Mouse (Mus musculus) embryonic facial prominence, embryonic 14.5 days (tissue): ENCODE measurements around the gene Fam71e2. TPM values are rescaled to one million over a fixed set of nuclear protein-coding genes. Genes with fewer than 3 reads are reported as not detected.

Experiments used
- ATAC-seq: fragments of 200-750 bp; cut with Nextera tagmentation; 2 replicates; pipeline ENCODE4 v1.8.0; 2017; ENCODE audit warnings: low read depth, moderate number of reproducible peaks, moderate TSS enrichment
- DNase-seq: peaks from one replicate; pipeline ENCODE4 v3.0.0-alpha.2; 2015; ENCODE audit warnings: low spot score
- H3K27ac ChIP-seq: fragments of 300-500 bp; sonication (generic); replicated peaks from 2 replicates; pipeline ENCODE4 v1.5.1; 2014; ENCODE audit warnings: low read depth, mild to moderate bottlenecking, low read length, moderate library complexity
- H3K27me3 ChIP-seq: fragments of 300-500 bp; sonication (generic); replicated peaks from 2 replicates; pipeline ENCODE4 v1.6.1; 2014; ENCODE audit warnings: low read length; ENCODE audit not compliant: control insufficient read depth, insufficient read depth
- H3K36me3 ChIP-seq: fragments of 300-500 bp; sonication (generic); 2 replicates; pipeline ENCODE4 v1.6.1; 2014; ENCODE audit warnings: low read length, mixed read lengths; ENCODE audit not compliant: control insufficient read depth, insufficient read depth
- H3K4me1 ChIP-seq: fragments of 300-500 bp; sonication (generic); 2 replicates; pipeline ENCODE4 v1.6.1; 2014; ENCODE audit warnings: antibody characterized with exemption, low read length; ENCODE audit not compliant: control insufficient read depth, insufficient read depth
- H3K4me2 ChIP-seq: fragments of 300-500 bp; sonication (generic); 2 replicates; pipeline ENCODE4 v1.6.1; 2014; ENCODE audit warnings: low read depth, mild to moderate bottlenecking, low read length, moderate library complexity, mixed read lengths
- H3K4me3 ChIP-seq: fragments of 300-500 bp; sonication (generic); 2 replicates; pipeline ENCODE4 v1.5.1; 2014; ENCODE audit warnings: low read depth, mild to moderate bottlenecking, low read length
- H3K9ac ChIP-seq: fragments of 300-500 bp; sonication (generic); 2 replicates; pipeline ENCODE4 v1.6.1; 2014; ENCODE audit warnings: low read depth, mild to moderate bottlenecking, low read length, moderate library complexity, mixed read lengths
- H3K9me3 ChIP-seq: fragments of 300-500 bp; sonication (generic); 2 replicates; pipeline ENCODE4 v1.6.1; 2016; ENCODE audit warnings: low read length; ENCODE audit not compliant: control insufficient read depth
- WGBS: fragments of 180-500 bp; shearing (Covaris S2); extraction: QIAGEN DNeasy Blood & Tissue Kit; methylation state at CpG from one replicate; pipeline ENCODE4 v1.1.7; 2014; 5-methylcytosine and 5-hydroxymethylcytosine counted together
- polyA plus RNA-seq: library from polyadenylated mRNA; unstranded; fragments of >200 nt; fragmentation: Nextera tagmentation; extraction: Ambion mirVana; gene quantifications from 2 replicates; pipeline ENCODE4 v1.2.1, GENCODE M21; 2014

The Fam71e2 gene
- polyA plus RNA-seq, 1 experiment from 2014 or later = not detected

GRCm38 (mm10) chr7:4746326-4746980, 24.6 kb downstream of the Fam71e2 start:
- 82% methylated on average over 22 of the region's 22 CpGs for WGBS
- Histone ChIP-seq H3K9me3 (no peaks in the 10 kb centered on the region), H3K9ac (no peak overlapping the region), H3K36me3 (peaks cover 48% of the 10 kb centered on the region), H3K4me1 (peaks cover 5% of the 10 kb centered on the region; the same call in 1 of the 2 replicates), H3K4me2 (no peak overlapping the region), H3K27ac (no peak overlapping the region), H3K27me3 (no peaks in the 10 kb centered on the region), H3K4me3 (no peak overlapping the region)
- DNase-seq (no peak), ATAC-seq (no peak)

- Histone ChIP-seq H3K9ac (no peak overlapping the region), H3K27ac (no peak overlapping the region), H3K27me3 (no peaks in the 10 kb centered on the region), H3K4me2 (no peak overlapping the region), H3K9me3 (no peaks in the 10 kb centered on the region), H3K4me1 (peaks cover 13% of the 10 kb centered on the region), H3K36me3 (peaks cover 48% of the 10 kb centered on the region), H3K4me3 (no peak overlapping the region)
- 95% methylated on average over 6 of the region's 6 CpGs for WGBS
- ATAC-seq = no peak
- DNase-seq = no peak
These were observed 26.2 kb downstream of the Fam71e2 start for GRCm38 (mm10) chr7:4744886-4745285.

- Histone ChIP-seq H3K4me3 (no peak overlapping the region), H3K4me2 (no peak overlapping the region), H3K36me3 (peaks cover 48% of the 10 kb centered on the region), H3K9me3 (no peaks in the 10 kb centered on the region), H3K4me1 (peaks cover 18% of the 10 kb centered on the region), H3K9ac (no peak overlapping the region), H3K27ac (no peak overlapping the region), H3K27me3 (no peaks in the 10 kb centered on the region)
- WGBS = 66% methylated on average over 2 of the region's 2 CpGs
- ATAC-seq (no peak), DNase-seq (no peak)
These were observed 27.7 kb downstream of the Fam71e2 start for GRCm38 (mm10) chr7:4743354-4743753.

GRCm38 (mm10) chr7:4742482-4742819, 28.7 kb downstream of the Fam71e2 start:
- no peak for DNase-seq
- H3K9me3 ChIP-seq = no peaks in the 10 kb centered on the region
- H3K4me1 ChIP-seq = peaks cover 18% of the 10 kb centered on the region
- ATAC-seq = no peak
- H3K27ac ChIP-seq = no peak overlapping the region
- WGBS = 86% methylated on average over 6 of the region's 6 CpGs
- no peak overlapping the region for H3K4me2 ChIP-seq
- peaks cover 48% of the 10 kb centered on the region for H3K36me3 ChIP-seq
- no peaks in the 10 kb centered on the region for H3K27me3 ChIP-seq
- H3K9ac ChIP-seq = peak overlapping the region; percentile 40; the same call in 1 of the 2 replicates
- H3K4me3 ChIP-seq = no peak overlapping the region

- Histone ChIP-seq H3K9ac (peak overlapping the region; percentile 87), H3K4me2 (peak overlapping the region; percentile 74), H3K27ac (no peak overlapping the region), H3K27me3 (no peaks in the 10 kb centered on the region), H3K4me3 (peak overlapping the region; percentile 78), H3K36me3 (peaks cover 45% of the 10 kb centered on the region), H3K4me1 (peaks cover 18% of the 10 kb centered on the region), H3K9me3 (no peaks in the 10 kb centered on the region)
- WGBS = 89% methylated on average over 21 of the region's 21 CpGs
- ATAC-seq (no peak), DNase-seq (no peak)
These were observed 29.2 kb downstream of the Fam71e2 start for GRCm38 (mm10) chr7:4741672-4742481.

GRCm38 (mm10) chr7:4741151-4741550, 30.0 kb downstream of the Fam71e2 start:
- ATAC-seq (no peak), DNase-seq (peak; percentile 42)
- 7% methylated on average over 4 of the region's 4 CpGs for WGBS
- H3K4me2 ChIP-seq = peak overlapping the region; percentile 74
- no peaks in the 10 kb centered on the region for H3K27me3 ChIP-seq
- peak overlapping the region; percentile 78 for H3K4me3 ChIP-seq
- peak overlapping the region; percentile 88 for H3K27ac ChIP-seq
- H3K36me3 ChIP-seq = peaks cover 38% of the 10 kb centered on the region
- H3K9ac ChIP-seq = peak overlapping the region; percentile 87
- H3K4me1 ChIP-seq = peaks cover 18% of the 10 kb centered on the region
- H3K9me3 ChIP-seq = no peaks in the 10 kb centered on the region

GRCm38 (mm10) chr7:4740309-4740727, 30.8 kb downstream of the Fam71e2 start:
- H3K9ac ChIP-seq = peak overlapping the region; percentile 87
- DNase-seq = no peak
- WGBS = 4% methylated on average over 14 of the region's 14 CpGs

GRCm38 (mm10) chr7:4739544-4740275, 31.4 kb downstream of the Fam71e2 start, which contains the start of gene Kmt5c:
Gene Kmt5c, plus strand, starts transcription at chr7:4740115.
- Histone ChIP-seq H3K9me3 (no peaks in the 10 kb centered on the region), H3K4me2 (peak within 1 kb of the TSS; percentile 74), H3K9ac (peak within 1 kb of the TSS; percentile 87), H3K27me3 (no peaks in the 10 kb centered on the region), H3K4me1 (peaks cover 18% of the 10 kb centered on the region), H3K36me3 (peaks cover 29% of the 10 kb centered on the region), H3K27ac (peak within 1 kb of the TSS; percentile 88), H3K4me3 (peak within 1 kb of the TSS; percentile 78)
- ATAC-seq (peak; percentile 97), DNase-seq (peak; percentile 100)
- WGBS = under 1% methylated on average over 26 of the region's 44 CpGs

More at GRCm38 (mm10) chr7:4740309-4740727, 30.8 kb downstream of the Fam71e2 start:
- Histone ChIP-seq H3K27me3 (no peaks in the 10 kb centered on the region), H3K4me2 (peak overlapping the region; percentile 74), H3K36me3 (peaks cover 29% of the 10 kb centered on the region), H3K9me3 (no peaks in the 10 kb centered on the region), H3K4me3 (peak overlapping the region; percentile 78), H3K27ac (peak overlapping the region; percentile 88), H3K4me1 (peaks cover 18% of the 10 kb centered on the region)
- peak; percentile 4 for ATAC-seq
